Mouse (Mus musculus) left cerebral cortex, adult 2 months (tissue): ENCODE data around the gene Cpn1. TPM values are rescaled to one million over a fixed set of nuclear protein-coding genes. Genes with fewer than 3 reads are reported as not detected.
A peak's percentile ranks its signal among the peaks of the same experiment; 100 is the strongest.

Source experiments
- DNase-seq, 2 experiments: peaks; one replicate each; pipeline ENCODE4 v3.0.0; 2021 to 2022; ENCODE audit warnings: low spot score in 2 of 2, mixed read lengths in 1 of 2; ENCODE audit errors: extremely low spot score in 1 of 2
- H3K27ac ChIP-seq: fragments of 200-600 bp; 2 replicates; pipeline ENCODE4 v1.8.1; 2022
- H3K4me3 ChIP-seq: fragments of 200-600 bp; 2 replicates; pipeline ENCODE4 v1.8.1; 2022
- CTCF ChIP-seq: fragments of 200-600 bp; IDR thresholded peaks from 2 replicates; pipeline ENCODE4 v1.8.1; 2022; ENCODE audit warnings: antibody characterized with exemption, mild to moderate bottlenecking, moderate library complexity
- intact Hi-C: fragments of 180-260 bp; cut with DNase I; formaldehyde crosslinking; loops from one replicate; pipeline ENCODE4 v1.15.1; 2025
- long read RNA-seq, 2 experiments: library from polyadenylated mRNA; stranded (forward); transcript quantifications; one replicate each; pipeline ENCODE4 v2.0.0; 2021; ENCODE audit warnings: borderline mapping rate in 2 of 2
- total RNA-seq, 2 experiments: library from RNA; stranded (reverse); gene quantifications; 2 replicates each; pipeline ENCODE4 v1.2.3; 2021

Gene Cpn1
- total RNA-seq: under 1 TPM; 0.16 TPM
- long read RNA-seq, experiment 1: 0 reads
- long read RNA-seq, experiment 2: 0 reads

DNA sequence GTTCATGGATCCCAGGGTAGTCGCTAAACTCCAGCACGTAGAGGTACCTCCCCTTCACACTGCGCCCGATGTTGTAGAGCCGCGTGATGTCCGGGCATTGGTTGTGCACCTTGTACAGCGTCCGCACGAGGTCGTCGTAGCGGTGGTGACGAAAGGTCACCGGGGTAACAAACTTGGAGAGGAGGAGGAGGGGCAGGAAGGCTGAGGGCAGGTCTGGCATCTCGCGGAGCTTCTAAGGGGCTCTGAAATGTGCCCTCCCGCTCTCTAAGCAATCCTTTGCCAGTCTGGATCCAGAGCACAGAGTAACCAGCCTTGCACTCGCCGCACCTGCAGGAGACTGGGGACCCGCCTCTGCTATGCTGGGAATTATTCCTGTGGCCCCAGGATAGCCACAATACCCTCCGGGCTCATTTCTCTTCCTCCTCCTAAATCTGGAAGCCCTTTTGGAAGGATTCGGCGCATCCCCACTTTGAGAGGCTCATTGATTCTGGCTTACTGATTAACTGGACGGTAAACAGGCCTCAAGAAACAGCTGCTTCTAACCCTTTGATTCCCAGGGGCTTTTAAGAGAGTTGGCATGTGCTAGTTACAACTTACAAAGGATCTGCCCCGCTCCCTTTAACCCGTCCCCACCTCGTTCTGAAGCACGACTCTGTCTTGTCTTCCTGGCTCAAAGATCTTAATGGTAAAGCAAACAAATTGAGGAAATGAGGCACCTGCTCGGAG is at the start of gene Cpn1:
Gene Cpn1, minus strand, starts transcription at position 488 of the 726 bp plus-strand sequence.
- TF ChIP-seq CTCF: no peak
- intact Hi-C loops: no loop called here
- no peak within 1 kb of the TSS for H3K27ac ChIP-seq
- no peak within 1 kb of the TSS for H3K4me3 ChIP-seq
- no peak for DNase-seq

DNA sequence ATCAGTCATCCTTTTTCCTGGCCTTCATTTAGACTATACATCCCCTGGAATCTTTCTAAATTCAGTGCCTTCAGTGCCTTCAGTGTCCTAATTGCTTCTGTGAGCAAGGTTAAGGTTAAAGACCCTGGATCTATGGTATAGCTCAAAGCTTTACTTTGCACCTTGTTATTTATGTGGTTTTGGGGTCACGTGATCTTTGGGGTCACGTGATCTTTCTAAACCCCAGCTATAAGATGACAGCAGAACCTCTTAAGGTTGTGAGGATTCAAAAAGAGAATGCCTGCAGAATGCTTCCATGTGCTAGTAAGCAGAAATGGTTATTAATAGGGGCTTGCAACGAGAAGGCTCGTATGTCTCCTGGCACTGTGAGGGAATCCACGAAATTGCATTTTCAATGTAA is 47.0 kb upstream of the Cpn1 start:
- TF ChIP-seq CTCF: no peak
- DNase-seq: no peak
- Histone ChIP-seq H3K27ac (no peak overlapping the region), H3K4me3 (no peak overlapping the region)
- intact Hi-C loops: no loop called here

DNA sequence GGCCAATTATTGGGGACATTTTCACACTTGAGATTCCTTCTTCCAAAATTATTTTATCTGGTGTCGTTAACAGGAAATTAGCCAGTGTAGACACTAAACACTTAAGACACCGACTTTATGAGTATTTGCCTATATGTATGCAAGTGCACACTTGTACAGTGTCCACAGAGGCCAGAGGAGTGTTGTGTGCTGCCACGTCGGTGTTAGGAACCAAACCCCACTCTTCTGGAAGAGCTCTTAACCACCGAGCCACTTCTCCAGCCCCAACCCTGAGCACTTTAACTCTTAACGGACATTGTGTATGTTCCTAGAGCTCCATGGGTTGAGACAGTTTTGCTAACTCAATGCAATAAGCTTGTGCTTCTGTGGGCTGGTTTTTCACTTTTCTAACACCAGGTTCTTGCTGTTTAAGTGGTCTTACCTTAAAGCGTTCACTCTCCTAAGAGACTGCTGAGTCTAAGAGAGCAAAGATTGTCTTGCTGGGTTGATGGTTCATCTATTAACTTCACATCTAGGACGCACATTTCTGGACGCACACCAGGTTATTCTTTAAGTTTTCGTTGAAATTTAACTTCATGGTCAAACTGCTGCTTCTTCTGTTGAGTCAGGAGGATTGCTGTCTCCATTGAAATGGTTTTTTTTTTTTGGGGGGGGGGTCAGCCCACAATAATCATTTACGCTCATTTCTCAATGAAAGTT is 45.8 kb upstream of the Cpn1 start:
- Histone ChIP-seq H3K4me3 (no peak overlapping the region), H3K27ac (no peak overlapping the region)
- TF ChIP-seq CTCF: no peak
- DNase-seq: no peak
- intact Hi-C loops: no loop called here

DNA sequence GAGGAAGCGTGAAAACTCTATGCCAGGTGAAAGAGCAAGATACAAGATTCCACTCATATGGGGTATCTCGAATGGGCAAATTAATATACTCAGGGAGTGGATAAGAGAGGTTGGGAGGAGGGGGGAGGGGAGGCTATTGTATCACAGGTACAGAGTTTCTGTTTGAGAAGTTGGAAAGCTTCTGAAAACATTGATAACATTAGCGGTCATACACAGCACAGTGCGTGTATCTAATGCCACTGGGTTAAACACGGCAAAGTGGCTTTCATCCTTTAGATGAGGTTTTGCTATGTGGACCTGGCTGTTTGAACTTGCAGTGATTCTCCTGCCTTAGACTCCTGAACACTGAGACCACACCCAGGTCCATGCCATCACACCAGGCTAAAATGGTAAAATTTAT is 43.7 kb upstream of the Cpn1 start:
- H3K4me3 ChIP-seq: no peak overlapping the region
- no peak overlapping the region for H3K27ac ChIP-seq
- DNase-seq: no peak
- no peak for TF ChIP-seq CTCF
- intact Hi-C loops: no loop called here

DNA sequence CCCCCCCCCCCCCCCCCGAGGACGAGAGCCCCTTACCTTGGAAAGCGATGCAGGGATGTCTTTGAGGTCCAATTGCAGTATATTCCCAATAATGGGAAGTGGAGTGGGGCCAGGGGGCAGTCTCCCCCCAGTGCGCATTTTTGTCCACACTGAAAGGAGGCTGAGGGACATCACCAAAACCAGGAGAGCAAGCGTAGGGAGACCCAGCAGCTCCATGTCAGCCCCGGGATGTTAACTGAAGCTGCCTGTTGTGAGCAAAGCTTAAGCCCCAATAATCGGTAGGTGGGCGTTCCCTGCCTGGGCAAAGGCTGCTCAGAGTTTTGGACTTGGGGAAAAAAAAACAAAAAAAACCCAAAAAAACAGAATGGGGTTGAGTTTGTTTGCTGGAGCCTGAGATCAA is 42.6 kb upstream of the Cpn1 start, which contains the start of gene Cyp2c23:
Gene Cyp2c23, minus strand, starts transcription at position 237 of the 400 bp plus-strand sequence.
- Histone ChIP-seq H3K27ac (no peak within 1 kb of the TSS), H3K4me3 (no peak within 1 kb of the TSS)
- no peak for DNase-seq
- intact Hi-C loops: no loop called here
- no peak for TF ChIP-seq CTCF

DNA sequence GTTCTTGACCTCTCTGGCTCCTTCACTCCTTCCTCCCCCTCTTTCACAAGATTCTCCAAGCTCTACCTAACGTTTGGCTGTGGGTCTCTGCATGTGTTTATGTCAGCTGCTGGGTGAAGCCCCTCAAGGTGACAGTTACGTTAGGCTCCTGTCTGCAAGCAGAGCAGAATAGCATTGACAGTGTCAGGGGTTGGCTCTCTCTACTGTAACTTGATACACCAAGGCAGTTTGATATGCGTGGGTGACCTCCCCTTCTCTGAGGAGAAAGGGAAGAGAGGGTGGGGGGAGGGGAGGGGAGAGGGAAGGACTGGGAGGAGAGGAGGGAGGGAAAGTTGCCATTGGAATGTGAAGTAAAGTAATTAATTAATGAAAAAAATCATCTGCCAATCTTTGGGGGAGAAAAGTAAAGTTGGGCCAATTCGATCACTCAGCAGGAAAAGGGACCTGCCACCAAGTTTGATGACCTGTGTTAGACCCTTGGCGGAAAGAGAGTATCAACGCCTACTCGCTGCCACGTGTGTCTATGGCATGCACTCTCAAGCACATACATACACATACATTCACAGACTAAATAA is 40.7 kb upstream of the Cpn1 start:
- Histone ChIP-seq H3K4me3 (no peak overlapping the region), H3K27ac (no peak overlapping the region)
- DNase-seq: no peak
- intact Hi-C loops: no loop called here
- TF ChIP-seq CTCF: no peak

DNA sequence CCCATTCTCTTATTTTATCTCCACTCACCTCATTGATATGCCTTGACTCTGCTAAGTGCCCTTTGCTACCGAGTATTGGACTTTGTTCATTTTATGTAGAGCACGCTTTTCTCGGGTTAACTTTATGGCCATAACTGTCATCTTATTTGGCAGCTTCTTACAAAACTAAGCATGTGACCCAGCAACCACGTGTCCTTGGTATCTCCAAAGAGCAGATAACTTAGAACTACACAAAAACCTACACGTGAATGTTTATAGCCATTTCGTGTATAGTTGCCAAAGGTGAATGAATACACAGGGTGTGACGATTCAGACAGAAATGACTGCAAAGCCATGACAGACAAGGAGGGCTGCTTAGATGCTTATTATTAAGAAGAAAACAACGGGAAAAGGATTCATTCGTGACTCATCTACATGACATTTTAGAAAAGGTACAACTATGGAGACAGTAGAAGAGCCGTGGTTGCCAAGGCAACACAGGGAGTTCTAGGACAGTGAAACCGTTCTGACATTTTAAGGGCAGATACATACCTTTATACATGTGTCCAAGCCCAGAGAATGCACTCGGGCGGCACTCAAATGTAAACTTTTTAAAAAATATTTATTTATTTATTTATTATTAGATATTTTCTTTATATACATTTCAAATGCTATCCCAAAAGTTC is 38.7 kb upstream of the Cpn1 start:
- no peak for TF ChIP-seq CTCF
- Histone ChIP-seq H3K4me3 (no peak overlapping the region), H3K27ac (no peak overlapping the region)
- intact Hi-C loops: no loop called here
- peak in 1 of 2 experiments; percentile 22 for DNase-seq

DNA sequence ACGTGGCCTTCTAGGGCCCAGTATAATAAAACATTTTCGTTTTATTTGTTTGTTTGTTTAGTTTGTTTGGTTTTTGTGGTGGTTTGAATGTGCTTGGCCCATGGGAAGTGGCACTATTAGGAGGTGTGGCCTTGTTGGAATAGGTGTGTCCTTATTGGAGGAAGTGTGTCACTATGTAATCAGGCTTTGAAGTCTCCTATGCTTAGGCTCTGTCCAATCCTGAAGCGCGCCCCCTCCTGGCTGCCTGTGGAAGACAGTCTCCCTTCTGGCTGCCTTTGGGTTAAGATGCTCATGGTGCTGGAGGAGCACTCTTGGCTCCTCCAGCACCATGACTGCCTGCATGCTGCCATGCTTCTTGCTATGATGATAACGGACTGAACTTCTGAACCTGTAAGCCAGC is 36.7 kb upstream of the Cpn1 start:
- intact Hi-C loops: no loop called here
- no peak for DNase-seq
- no peak; the same call in 1 of the 2 replicates for TF ChIP-seq CTCF
- Histone ChIP-seq H3K27ac (no peak overlapping the region), H3K4me3 (no peak overlapping the region)

DNA sequence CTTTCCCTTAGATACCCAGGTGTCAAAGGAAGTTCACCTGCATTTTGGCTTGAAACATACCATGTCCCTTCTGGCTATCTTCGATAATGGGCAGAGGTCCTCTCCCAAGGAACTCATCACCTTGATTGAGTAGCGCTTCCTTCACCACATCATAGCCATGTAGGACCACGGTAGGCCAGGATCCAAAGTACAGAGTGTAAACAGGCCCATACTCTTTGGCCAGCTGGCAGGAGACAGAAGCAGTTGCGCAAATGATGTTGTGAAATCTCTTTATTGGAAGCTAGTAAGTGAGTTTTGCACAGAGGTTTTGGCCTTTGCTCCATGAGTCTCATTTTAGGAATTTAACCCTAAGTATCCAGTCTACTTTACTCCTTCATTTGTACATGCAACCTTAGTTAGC is 35.1 kb upstream of the Cpn1 start:
- no peak overlapping the region for H3K4me3 ChIP-seq
- DNase-seq: no peak
- TF ChIP-seq CTCF: no peak
- no peak overlapping the region for H3K27ac ChIP-seq
- intact Hi-C loops: no loop called here

DNA sequence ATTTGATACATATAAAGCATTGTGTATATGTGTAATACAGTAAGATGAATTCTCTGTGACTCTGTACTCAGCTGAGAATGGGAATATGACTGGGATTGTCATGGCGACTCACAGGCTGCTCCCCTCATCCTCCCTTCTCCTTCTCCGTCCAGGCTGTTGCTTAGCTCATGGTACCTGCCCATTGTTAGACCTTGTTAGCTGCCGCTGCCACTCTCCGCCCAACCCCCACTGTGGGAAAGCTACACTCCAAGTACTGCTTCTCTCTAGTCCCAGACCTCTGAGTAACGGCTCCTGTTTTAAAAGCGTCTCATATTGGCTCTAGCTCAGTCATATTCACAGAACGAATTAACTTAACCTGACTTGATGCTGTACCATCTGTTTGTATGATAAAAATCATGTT is 33.4 kb upstream of the Cpn1 start:
- Histone ChIP-seq H3K4me3 (no peak overlapping the region), H3K27ac (no peak overlapping the region)
- no peak for DNase-seq
- no peak for TF ChIP-seq CTCF
- intact Hi-C loops: no loop called here

DNA sequence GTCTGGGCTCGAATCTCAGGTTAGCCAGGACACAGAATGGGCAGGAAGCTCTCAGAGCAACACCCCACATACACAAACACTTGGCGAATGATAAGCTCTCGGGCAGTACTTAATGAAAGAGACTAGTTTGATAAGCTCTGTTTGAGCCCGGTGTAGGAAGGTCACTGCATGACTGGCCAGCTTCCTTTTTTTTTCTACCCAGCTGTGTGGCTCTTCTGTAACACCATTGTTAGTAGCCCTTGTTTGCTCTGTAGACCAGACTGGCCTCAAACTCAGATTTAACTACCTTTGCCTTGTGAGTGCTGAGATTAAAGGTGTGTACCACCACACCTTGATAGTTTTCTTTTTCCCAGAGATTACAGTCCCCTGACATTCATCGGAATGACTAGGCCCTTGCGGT is 27.5 kb upstream of the Cpn1 start:
- no peak for TF ChIP-seq CTCF
- intact Hi-C loops: no loop called here
- Histone ChIP-seq H3K27ac (no peak overlapping the region), H3K4me3 (no peak overlapping the region)
- DNase-seq: no peak

DNA sequence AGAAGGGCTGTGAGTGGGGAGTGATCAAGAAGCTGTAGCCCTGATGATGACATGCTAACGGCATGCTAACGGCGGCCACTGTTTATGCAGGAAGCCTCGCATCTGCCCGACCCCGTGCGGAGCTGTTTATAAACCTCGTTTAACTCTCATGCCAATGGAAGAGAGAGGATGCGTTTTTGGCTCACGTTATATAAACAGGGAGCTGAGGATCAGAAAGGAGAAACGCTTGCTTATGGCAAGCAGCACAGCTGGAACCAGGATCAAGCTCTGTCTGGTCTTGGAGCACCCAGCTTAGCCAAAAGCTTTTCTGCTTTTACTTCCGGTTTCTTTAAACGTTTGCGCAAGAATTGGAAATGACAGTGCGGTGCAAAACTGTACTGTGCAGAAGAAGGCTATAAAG is 22.4 kb upstream of the Cpn1 start:
- no peak for TF ChIP-seq CTCF
- no peak for DNase-seq
- H3K4me3 ChIP-seq: no peak overlapping the region

More for the DNA sequence above, 22.4 kb upstream of the Cpn1 start:
- intact Hi-C loops: no loop called here
- no peak overlapping the region for H3K27ac ChIP-seq
